Mouse (Mus musculus): Measurements from ENCODE around the gene Gm49394. TPM values are rescaled to one million over a fixed set of nuclear protein-coding genes. Genes with fewer than 3 reads are reported as not detected.

Gm49394 gene
- total RNA-seq, 1 experiment from 2014 or later: not detected

DNA sequence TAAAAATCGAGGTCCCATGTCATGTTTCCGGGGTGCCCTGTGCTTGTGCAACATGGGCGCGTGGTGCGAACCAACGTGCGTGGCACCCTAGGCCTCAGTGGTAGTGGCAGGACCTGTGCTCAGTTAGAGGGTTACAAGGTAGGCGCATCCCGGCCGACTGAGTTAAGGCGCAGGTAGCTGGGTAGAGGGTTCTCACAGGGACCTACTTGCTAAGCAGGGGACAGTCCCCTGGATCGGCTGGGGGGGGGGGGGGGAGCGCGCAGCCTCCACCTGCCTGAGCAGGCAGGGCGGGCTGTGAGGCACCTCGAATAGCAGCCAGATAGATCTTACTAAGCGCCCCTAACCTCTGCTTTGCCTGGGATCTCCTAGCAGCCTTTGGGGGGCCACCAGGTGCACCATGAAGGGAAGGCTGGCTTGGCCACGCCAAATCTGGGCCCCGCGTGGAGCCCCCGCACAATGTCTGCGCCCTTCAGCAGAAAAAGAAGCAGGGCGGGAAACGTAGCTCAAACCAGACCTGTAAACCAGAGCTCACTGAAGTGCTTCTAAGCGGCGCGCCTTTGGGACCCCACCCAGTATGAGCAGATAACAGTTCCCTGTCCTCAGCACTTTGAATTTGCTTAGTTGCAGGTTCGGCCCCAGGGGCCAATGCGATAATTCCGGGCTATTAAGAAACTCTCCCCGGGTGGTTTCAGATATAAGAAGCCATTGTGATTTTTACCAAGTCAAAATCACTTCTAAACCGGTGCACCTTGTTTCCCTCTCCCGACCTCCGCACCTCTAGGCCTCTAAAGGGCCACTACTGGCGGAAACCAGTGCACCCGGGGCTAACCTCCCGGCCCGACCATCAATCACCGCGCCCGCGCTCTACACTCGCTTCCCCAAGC, 9.7 kb downstream of the Gm49394 start:
- ATAC-seq (ENCODE audit: extremely low read depth, insufficient number of reproducible peaks, low FRiP score, poor library complexity, severe bottlenecking): no peak

DNA sequence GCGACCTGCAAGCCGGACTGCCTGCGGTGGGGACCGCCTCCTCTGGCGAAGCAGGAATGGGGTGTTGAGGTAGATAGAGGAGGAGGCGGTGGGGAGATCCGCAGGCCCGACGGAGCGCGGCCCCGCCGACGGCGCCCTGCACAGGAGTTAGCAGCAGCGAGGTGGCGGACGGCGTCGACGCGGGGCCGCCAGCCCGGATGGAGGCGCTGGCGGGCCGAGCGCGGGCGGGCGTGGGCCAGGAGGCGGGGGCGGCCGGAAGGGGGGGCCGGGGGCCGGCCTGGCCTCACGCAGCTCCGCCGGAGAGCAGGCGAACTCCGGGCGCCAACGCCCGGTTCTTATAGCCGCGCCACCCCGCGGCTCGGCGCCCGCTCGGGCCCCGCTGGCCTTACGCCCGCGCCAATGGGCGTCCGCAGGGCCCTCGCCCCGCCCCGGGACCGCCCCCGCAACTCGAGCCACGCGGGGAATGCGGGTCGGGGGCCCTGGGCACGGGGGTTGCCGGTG, 10.5 kb downstream of the Gm49394 start:
- no peak for ATAC-seq (ENCODE audit: extremely low read depth, insufficient number of reproducible peaks, low FRiP score, poor library complexity, severe bottlenecking)

DNA sequence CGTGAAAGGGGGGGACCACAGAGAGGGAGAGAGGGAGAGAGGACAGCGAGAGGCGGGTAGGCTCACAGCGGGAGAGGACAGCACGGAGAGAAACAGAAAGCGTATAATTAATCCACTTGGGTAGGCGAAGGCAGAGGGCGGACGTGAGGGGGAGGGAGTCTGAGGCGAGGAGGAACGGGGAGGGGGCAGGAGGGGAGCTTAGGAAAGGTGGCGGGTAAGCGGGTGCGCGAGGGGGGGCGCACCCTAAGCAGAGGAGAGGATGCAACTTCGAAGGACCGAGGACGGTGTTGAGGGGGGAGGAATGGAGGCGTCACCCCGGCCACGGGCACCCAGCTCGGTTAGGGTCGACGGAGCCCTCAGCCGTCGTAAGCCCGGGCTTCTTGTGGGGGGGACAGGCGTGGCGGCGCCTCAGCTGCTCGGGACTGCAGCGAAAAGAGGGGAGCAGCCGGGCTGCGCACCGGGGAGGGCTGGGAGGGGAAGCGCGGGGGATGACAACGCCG, 11.0 kb downstream of the Gm49394 start:
- no peak for ATAC-seq (ENCODE audit: extremely low read depth, insufficient number of reproducible peaks, low FRiP score, poor library complexity, severe bottlenecking)

DNA sequence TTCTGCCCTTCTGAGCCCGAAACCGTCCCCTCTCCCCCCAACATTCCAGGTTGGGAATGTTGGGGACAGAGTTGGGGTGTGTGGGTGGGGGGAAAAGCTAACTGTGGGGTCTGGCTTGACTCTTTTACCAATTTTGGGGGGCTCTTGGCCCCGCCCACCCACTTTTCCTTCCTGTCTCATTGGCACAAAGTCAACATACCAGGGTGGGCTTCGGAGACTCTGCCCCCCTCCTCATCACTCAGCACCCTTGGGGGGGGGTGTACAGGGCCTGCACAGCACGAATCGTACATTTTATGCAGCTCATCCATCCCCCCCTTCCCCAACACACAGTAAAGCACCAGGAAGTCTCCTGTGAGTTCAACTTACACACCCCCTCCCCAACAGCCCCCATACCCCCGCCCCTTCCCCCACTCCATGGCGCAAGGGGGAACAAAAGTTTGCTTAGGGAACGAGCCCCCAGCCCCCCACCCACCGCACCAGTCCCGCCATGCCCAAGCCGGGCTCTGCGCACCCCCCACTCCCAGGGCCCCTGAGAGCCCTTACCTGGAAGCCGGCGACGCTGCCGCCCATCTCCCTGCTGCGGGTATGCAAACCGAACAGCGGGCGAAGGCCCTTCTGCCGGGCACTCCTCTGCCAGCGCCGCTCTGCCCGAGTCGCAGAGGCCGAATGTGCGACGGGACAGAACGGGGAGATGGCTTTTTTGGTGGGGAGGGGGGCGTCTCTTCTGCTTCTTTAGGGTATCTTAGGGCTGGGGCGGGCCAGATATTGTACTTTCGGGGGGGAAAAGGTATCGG, 11.7 kb downstream of the Gm49394 start:
- ATAC-seq (ENCODE audit: extremely low read depth, insufficient number of reproducible peaks, low FRiP score, poor library complexity, severe bottlenecking): no peak

DNA sequence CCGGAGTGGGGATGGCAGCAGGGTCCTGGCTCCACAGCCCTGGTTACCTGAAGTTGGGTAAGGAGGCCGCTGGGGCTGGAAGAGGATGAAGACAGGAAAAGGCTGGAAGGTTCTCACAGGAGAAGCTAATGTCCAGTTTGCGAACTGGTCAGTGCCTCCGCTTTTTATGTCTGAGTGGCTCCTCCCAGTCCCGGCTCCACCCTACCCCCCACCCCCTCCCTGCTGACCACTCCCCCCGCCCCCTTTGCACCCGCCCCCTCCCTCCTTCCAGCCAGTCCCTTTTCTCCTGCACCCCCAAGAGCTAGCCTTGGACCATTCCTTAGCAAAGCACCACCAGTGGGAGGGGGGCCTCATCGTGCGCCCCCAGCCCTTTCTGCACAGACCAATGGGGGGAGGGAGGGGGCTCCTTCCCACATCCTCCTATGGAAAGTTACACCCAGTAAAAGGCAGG, 12.4 kb downstream of the Gm49394 start:
- peak; percentile 3; the same call in 1 of the 2 replicates for ATAC-seq (ENCODE audit: extremely low read depth, insufficient number of reproducible peaks, low FRiP score, poor library complexity, severe bottlenecking)

DNA sequence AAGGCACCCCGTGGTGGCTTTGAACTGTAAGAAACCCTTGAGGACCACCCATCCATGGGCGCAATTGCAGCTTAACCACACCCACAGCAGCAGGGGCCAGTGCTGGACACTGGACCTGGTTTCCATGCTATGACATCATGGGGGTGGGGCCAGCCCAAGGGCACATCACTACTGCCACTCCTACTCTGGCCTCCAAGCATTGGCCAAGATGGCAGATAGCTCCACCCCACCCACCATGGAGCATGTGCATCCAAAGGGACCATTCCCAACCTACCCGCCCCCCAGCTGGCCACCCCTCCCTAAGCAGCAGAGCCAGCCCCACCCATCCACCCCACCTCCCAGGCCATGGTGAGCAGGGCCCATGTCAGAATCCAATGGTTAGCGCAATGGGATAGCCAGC, 13.7 kb downstream of the Gm49394 start:
- no peak for ATAC-seq (ENCODE audit: extremely low read depth, insufficient number of reproducible peaks, low FRiP score, poor library complexity, severe bottlenecking)

DNA sequence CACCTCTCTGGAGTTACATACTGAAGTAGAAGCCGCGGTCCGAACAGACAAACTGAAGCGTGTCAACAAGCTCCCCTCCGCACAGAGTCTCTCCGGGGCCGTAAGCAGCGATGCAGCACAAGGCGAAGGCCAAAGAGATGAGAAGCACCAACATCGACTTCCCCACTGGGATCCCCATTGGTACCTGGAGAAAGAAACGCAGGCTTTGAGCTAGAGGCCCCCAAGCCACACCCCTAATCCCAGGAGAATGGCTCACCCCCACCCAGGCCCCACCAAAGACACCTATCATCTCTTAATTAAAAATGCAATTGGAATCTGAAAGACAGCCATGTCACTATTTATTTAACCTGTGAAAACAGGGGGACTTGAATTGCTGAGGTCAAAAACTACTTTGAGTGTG, 14.1 kb downstream of the Gm49394 start:
- ATAC-seq (ENCODE audit: extremely low read depth, insufficient number of reproducible peaks, low FRiP score, poor library complexity, severe bottlenecking): no peak

DNA sequence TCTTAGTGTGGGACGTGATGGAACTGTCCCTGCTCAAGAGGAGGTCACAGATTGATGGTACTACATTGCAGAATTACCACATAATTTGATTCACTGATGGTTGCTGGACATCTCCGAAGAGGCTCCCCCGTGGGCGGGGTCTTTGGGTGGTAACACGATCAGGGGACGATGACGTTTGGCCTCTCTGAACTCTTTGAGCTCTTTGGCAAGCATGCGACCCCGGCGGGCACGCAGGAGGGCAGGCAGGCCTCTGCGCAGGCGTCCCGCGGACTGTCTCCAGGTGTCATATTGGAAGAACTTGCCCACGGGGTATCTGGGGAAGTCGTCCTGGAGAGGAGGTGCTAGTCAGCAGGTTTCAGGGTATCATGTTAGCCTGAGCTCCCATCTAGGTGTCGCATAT, 16.0 kb downstream of the Gm49394 start:
- no peak for ATAC-seq (ENCODE audit: extremely low read depth, insufficient number of reproducible peaks, low FRiP score, poor library complexity, severe bottlenecking)

DNA sequence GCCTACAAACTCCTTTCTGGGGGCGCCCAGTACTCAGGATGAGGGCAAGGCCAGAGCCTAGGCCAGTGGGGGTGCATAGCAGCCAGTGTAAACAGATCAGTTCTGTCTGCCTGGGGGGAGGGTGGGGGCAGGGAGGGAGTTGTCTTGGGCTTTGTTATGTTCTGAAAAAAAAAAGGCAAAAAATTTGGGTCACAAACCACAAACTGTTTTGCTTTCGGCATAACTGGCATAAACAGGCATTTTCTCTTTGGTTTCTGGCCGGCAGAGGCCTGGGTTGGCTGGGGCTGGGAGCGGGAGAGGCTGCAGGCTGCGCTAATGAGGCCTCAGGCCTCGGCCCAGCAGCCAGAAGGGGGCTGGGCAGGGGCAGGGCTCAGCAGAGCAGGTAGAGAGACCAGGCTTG, 23.1 kb downstream of the Gm49394 start:
- ATAC-seq (ENCODE audit: extremely low read depth, insufficient number of reproducible peaks, low FRiP score, poor library complexity, severe bottlenecking): no peak

DNA sequence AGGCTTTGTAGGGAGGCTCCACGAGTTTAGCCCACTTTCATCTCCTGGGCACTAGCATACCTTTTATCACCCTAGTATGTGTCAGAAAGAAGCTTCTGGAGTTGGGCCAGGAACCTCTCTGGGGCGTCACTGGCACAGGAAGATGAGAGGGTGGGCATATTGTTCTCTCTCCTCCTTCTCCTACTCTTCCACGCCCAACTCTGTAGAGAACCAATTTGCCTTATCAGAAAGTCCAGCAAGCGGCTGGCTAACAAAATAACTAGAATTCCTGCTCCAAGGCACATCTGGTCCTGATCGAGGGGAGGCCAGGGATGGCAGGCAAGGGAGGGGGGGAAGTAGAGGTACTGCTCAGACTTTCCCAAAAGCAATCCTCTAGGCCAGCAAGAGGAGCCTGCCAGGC, 24.7 kb downstream of the Gm49394 start:
- ATAC-seq (ENCODE audit: extremely low read depth, insufficient number of reproducible peaks, low FRiP score, poor library complexity, severe bottlenecking): no peak

DNA sequence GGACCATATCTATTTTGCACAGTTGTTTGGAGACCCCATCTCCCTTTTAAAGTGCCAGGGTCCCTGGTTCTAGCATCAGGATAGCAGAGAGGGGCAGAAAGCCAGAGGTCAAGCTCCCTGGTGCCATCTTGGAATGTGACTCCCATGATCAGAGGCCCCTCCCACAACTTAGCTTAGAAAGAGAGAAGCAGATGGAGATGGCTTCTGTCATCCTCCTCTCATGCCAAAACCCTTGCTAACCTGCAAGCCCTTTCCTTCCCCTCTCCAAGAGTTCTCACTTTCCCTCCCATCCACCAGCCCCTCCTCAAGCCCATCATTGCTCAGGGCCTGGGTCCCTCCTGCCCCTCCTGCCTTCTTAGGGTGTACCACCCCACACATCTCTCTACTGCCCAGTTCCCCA, 33.6 kb downstream of the Gm49394 start:
- no peak for ATAC-seq (ENCODE audit: extremely low read depth, insufficient number of reproducible peaks, low FRiP score, poor library complexity, severe bottlenecking)

DNA sequence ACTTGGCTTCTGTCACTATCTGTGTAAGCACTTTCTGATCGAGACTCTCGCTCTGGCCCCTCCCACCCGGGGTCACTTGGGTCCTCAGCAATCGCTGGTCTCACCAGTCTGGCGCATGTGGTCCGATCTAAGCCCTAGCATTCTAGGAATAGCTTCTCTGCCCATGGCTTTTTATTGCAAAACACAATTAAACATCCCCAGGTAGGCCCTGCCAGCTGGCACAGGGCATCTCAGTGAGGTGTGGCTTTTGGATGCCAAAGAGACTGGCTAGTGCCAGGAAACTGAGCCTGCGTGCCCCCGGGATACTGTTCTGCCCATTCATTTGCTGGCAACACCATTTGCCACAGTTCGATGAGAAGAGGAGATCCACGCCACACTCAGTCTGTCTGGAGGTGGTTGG, 39.1 kb downstream of the Gm49394 start:
- ATAC-seq (ENCODE audit: extremely low read depth, insufficient number of reproducible peaks, low FRiP score, poor library complexity, severe bottlenecking): no peak

DNA sequence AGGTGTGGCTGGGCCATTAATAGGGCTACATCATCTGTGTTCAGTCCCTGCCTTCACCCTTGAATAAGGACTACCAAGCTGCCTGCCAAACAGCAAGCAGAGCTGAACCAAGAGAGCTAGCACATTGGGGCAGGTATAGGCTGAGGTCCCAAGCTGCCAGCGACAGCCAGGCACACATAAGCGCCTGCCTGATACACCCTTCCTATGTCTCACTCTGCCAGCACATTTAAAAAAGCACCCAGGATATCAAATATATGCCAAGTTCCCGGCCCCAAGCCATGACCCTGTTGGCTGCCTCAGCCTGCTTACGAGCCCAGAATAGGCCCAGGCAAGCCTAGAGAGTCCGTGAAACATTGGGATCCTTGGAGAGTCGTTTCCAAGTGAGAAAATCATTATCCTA, 39.9 kb downstream of the Gm49394 start:
- no peak for ATAC-seq (ENCODE audit: extremely low read depth, insufficient number of reproducible peaks, low FRiP score, poor library complexity, severe bottlenecking)

DNA sequence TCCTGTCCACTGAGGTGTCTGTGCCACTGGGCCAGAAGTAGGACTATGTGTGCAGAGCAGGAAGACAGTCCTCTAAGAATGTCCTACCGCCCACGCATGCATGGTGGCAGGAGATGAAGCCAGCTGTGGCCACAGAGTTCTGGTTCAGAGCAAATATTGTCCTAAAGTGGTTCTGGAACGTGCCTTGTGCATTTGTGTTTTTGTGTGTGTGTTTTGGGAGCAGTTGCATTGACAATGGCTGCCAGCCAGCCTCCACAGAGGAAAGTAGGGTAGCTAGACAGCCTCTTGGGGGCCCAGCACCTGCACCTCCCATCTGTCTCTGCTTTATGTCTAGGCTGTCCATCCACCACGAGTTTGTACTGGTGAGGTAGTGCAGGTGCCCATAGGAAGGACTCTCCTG, 47.6 kb downstream of the Gm49394 start:
- ATAC-seq (ENCODE audit: extremely low read depth, insufficient number of reproducible peaks, low FRiP score, poor library complexity, severe bottlenecking): no peak

DNA sequence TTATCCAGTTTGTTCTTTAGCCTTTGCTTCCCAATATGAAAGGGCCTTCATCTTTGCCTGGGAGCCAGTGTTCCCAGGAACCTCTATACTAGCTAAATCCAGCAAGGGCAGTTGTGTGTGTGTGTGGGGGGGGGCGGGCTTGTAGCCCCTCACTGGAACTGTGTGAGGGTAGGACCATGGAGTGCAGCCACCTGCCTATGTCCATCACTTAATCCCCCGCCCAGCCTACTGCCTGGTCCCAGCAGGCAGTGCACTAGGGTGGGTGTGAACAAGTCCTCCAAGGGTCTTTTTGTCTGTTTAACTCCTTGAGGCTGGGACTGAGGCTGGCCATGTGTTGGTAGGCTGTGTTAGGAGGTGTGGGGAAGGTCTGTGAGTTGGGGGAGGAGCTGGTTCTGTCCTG, 56.7 kb downstream of the Gm49394 start:
- ATAC-seq (ENCODE audit: extremely low read depth, insufficient number of reproducible peaks, low FRiP score, poor library complexity, severe bottlenecking): no peak

DNA sequence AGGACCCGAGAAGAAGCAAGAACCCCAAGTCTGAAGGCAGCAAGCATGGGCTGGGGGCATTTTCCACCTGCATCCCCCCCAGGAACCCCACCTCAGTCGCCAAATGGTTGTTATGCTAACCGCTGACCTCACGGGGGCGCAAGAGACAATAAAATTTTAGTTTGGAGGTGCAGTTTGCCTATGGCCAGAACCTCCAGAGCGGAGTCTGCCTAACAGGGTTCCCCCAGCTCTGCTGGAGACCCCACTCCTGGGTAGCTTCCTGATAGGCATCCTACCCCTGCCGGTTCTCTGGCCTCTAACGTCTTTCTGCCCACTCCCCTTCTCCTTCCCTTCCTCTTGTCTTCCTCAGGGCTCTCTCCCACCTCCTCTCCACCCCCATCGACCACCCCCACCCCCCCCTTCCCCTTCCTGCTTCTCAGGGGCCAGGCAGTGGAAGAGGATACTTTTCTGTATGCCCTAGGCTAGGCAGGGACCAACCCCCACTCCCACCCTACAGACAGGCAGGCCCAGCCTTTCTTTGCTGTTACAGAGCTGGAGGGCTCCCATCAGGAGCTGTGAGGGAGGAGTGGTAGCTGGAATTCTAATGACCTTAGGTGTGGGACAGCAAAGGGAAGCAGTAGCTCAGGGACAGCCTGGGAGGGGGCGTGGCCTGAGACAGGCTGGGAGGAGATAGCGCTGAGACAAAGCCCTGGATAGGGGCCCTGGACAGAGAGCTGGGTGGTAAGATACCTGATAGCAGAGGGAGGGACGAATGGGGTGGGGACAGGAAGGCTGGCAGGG, 58.9 kb downstream of the Gm49394 start:
- no peak for ATAC-seq (ENCODE audit: extremely low read depth, insufficient number of reproducible peaks, low FRiP score, poor library complexity, severe bottlenecking)

DNA sequence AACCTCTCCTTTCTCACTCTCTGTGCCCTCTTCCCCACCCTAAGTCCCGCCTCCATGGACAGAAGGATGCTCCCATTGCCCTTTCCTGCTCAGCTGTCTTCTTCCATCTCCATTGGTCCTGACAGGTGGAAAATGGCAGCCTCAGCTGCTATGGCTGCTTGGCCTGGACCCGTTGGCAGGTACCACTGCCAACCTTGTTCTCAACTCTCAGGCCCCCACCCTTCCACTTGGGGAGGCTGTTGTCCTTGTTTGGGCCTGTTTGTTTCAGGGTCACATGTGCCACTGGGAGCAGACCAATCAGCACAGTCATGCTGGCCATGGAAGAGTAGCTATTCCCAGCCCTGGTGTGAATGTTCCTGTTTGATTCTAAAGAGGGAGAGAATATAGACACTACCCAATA, 68.8 kb downstream of the Gm49394 start:
- ATAC-seq (ENCODE audit: extremely low read depth, insufficient number of reproducible peaks, low FRiP score, poor library complexity, severe bottlenecking): no peak

Data from neutrophil, adult 5-6 weeks (primary cell).